Mouse (Mus musculus): ENCODE results near the gene Il13. TPM values are rescaled to one million over a fixed set of nuclear protein-coding genes. Genes with fewer than 3 reads are reported as not detected.

Il13 gene
- polyA plus RNA-seq (2014; fragmentation: Illumina TruSeq; extraction: RNeasy Lipid Tissue Mini Kit (QIAGEN cat#74804); ENCODE audit: insufficient read depth, low read depth, low replicate concordance) = not detected

GRCm38 (mm10) chr11:53634556-53634955 is at the start of gene Il13:
Gene Il13, minus strand, starts transcription at chr11:53634702.

GRCm38 (mm10) chr11:53618619-53619198 is 15.8 kb downstream of the Il13 start, which contains the start of gene Il4:
Gene Il4, minus strand, starts transcription at chr11:53618669.

Other genes starting within 250 kb of the Il13 start
- gene Leap2, start 211.5 kb downstream of the Il13 start, polyA plus RNA-seq (2014; fragmentation: Illumina TruSeq; extraction: RNeasy Lipid Tissue Mini Kit (QIAGEN cat#74804); ENCODE audit: insufficient read depth, low read depth, low replicate concordance) = not detected
- 315 TPM for gene Uqcrq, start 203.9 kb downstream of the Il13 start, polyA plus RNA-seq (2014; fragmentation: Illumina TruSeq; extraction: RNeasy Lipid Tissue Mini Kit (QIAGEN cat#74804); ENCODE audit: insufficient read depth, low read depth, low replicate concordance)
- 1.0 TPM for gene Gdf9, start 203.7 kb downstream of the Il13 start, polyA plus RNA-seq (2014; fragmentation: Illumina TruSeq; extraction: RNeasy Lipid Tissue Mini Kit (QIAGEN cat#74804); ENCODE audit: insufficient read depth, low read depth, low replicate concordance)
- gene Gm10447, start 177.6 kb downstream of the Il13 start, polyA plus RNA-seq (2014; fragmentation: Illumina TruSeq; extraction: RNeasy Lipid Tissue Mini Kit (QIAGEN cat#74804); ENCODE audit: insufficient read depth, low read depth, low replicate concordance) = not detected
- 0.87 TPM for gene Shroom1, start 177.5 kb downstream of the Il13 start, polyA plus RNA-seq (2014; fragmentation: Illumina TruSeq; extraction: RNeasy Lipid Tissue Mini Kit (QIAGEN cat#74804); ENCODE audit: insufficient read depth, low read depth, low replicate concordance)
- not detected for gene Gm9837, start 164.2 kb downstream of the Il13 start, polyA plus RNA-seq (2014; fragmentation: Illumina TruSeq; extraction: RNeasy Lipid Tissue Mini Kit (QIAGEN cat#74804); ENCODE audit: insufficient read depth, low read depth, low replicate concordance)
- gene Gm9945, start 154.5 kb downstream of the Il13 start, polyA plus RNA-seq (2014; fragmentation: Illumina TruSeq; extraction: RNeasy Lipid Tissue Mini Kit (QIAGEN cat#74804); ENCODE audit: insufficient read depth, low read depth, low replicate concordance) = not detected
- 0.29 TPM for gene Sowaha, start 154.4 kb downstream of the Il13 start, polyA plus RNA-seq (2014; fragmentation: Illumina TruSeq; extraction: RNeasy Lipid Tissue Mini Kit (QIAGEN cat#74804); ENCODE audit: insufficient read depth, low read depth, low replicate concordance)
- gene Sept8, start 115.4 kb downstream of the Il13 start, polyA plus RNA-seq (2014; fragmentation: Illumina TruSeq; extraction: RNeasy Lipid Tissue Mini Kit (QIAGEN cat#74804); ENCODE audit: insufficient read depth, low read depth, low replicate concordance) = 21.4 TPM
- gene Kif3a, start 67.3 kb downstream of the Il13 start, polyA plus RNA-seq (2014; fragmentation: Illumina TruSeq; extraction: RNeasy Lipid Tissue Mini Kit (QIAGEN cat#74804); ENCODE audit: insufficient read depth, low read depth, low replicate concordance) = 6.5 TPM
- not detected for gene Il4, start 16.0 kb downstream of the Il13 start, polyA plus RNA-seq (2014; fragmentation: Illumina TruSeq; extraction: RNeasy Lipid Tissue Mini Kit (QIAGEN cat#74804); ENCODE audit: insufficient read depth, low read depth, low replicate concordance)
- 6.2 TPM for gene Rad50, start 72.6 kb upstream of the Il13 start, polyA plus RNA-seq (2014; fragmentation: Illumina TruSeq; extraction: RNeasy Lipid Tissue Mini Kit (QIAGEN cat#74804); ENCODE audit: insufficient read depth, low read depth, low replicate concordance)
- not detected for gene Il5, start 86.1 kb upstream of the Il13 start, polyA plus RNA-seq (2014; fragmentation: Illumina TruSeq; extraction: RNeasy Lipid Tissue Mini Kit (QIAGEN cat#74804); ENCODE audit: insufficient read depth, low read depth, low replicate concordance)
- 67.9 TPM for gene Irf1, start 135.3 kb upstream of the Il13 start, polyA plus RNA-seq (2014; fragmentation: Illumina TruSeq; extraction: RNeasy Lipid Tissue Mini Kit (QIAGEN cat#74804); ENCODE audit: insufficient read depth, low read depth, low replicate concordance)
- 2.8 TPM for gene Gm17334, start 138.5 kb upstream of the Il13 start, polyA plus RNA-seq (2014; fragmentation: Illumina TruSeq; extraction: RNeasy Lipid Tissue Mini Kit (QIAGEN cat#74804); ENCODE audit: insufficient read depth, low read depth, low replicate concordance)
- 18.5 TPM for gene Gm12216, start 224.6 kb upstream of the Il13 start, polyA plus RNA-seq (2014; fragmentation: Illumina TruSeq; extraction: RNeasy Lipid Tissue Mini Kit (QIAGEN cat#74804); ENCODE audit: insufficient read depth, low read depth, low replicate concordance)

All from lung, adult 10 weeks (tissue).